Mouse (Mus musculus) cortical plate, adult 2 months (tissue): ENCODE measurements around the gene Tmem176a.

Experiments
- CTCF ChIP-seq: fragments of 200-500 bp; IDR thresholded peaks from 2 replicates; pipeline ENCODE4 v1.5.1; 2011; ENCODE audit warnings: mild to moderate bottlenecking, control low read depth, low read length; ENCODE audit not compliant: insufficient read depth; ENCODE audit errors: extremely low read depth
- POLR2A ChIP-seq: fragments of 200-500 bp; IDR thresholded peaks from 2 replicates; pipeline ENCODE4 v1.6.1; 2011; ENCODE audit warnings: mild to moderate bottlenecking, low read length, control low read depth; ENCODE audit not compliant: insufficient read depth; ENCODE audit errors: extremely low read depth

- TF ChIP-seq CTCF (peak; percentile 91), POLR2A (no peak)
Measured at GRCm38 (mm10) chr6:48817815-48818214, 22.9 kb upstream of the Tmem176a start.
